Mouse (Mus musculus): ENCODE measurements at regions not wholly inside any gene's neighbourhood (a gene's known extent, or its start where the extent isn't known, plus 50 kb on each side); places are given as distances from the start of the nearest gene placed in this dataset.

DNA sequence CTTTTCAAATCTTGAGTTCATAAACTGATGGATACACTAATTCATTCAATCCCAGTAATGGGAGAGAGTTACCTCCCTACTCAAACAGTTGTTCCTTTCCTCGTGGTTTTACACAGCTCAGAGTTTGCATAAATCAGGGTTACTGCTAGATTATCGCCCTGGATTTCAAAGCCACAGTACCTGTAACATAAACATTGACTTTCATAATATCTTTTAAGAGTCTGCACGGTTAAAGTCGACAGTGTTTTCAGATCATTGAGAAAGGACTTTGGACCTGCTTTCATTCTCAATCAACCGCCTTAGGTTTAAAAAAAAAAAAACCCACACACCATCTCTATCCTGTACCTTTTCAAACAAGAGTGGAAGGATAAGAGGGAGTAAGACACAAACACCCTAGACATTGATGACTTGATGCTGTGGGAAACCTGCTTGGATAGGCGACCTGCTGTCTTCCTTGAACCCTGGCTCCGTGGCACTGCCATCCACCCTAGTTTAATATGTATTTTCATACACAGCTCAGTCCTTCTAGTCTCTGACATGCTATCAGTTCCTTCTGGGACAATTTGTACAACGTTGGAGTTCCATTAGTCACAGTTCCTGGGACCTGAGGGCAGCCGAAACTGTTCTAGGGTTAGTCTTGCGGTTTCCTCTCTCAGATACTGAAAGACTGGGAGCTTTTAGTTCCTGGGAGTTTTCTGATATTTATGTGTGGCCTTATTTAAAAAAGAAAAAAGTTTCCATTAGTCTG, 179.3 kb downstream of the Rnf152 start:
- DNase-seq (ENCODE audit: low spot score), result no peak
- no peak overlapping the region for H3K4me2 ChIP-seq (ENCODE audit: low read depth, severe bottlenecking)
- no peak overlapping the region for H3K27ac ChIP-seq (replicated peaks; ENCODE audit: low read depth, low read length)
- ATAC-seq (ENCODE audit: insufficient number of reproducible peaks, low FRiP score, low TSS enrichment, low read depth), result no peak
- peaks cover 7% of the 10 kb centered on the region for H3K4me1 ChIP-seq (ENCODE audit: control insufficient read depth, insufficient read depth, low read length)
- H3K4me3 ChIP-seq (ENCODE audit: low read depth, low read length), result no peak overlapping the region
- no peaks in the 10 kb centered on the region for H3K9me3 ChIP-seq (ENCODE audit: control insufficient read depth, low read length)
- H3K9ac ChIP-seq (ENCODE audit: low read length), result no peak overlapping the region
- WGBS, result 81% methylated on average over 10 of the region's 10 CpGs
- no peaks in the 10 kb centered on the region for H3K27me3 ChIP-seq (ENCODE audit: control insufficient read depth, insufficient read depth, low read length)
- no peaks in the 10 kb centered on the region for H3K36me3 ChIP-seq (ENCODE audit: control insufficient read depth, insufficient read depth, low read length)

DNA sequence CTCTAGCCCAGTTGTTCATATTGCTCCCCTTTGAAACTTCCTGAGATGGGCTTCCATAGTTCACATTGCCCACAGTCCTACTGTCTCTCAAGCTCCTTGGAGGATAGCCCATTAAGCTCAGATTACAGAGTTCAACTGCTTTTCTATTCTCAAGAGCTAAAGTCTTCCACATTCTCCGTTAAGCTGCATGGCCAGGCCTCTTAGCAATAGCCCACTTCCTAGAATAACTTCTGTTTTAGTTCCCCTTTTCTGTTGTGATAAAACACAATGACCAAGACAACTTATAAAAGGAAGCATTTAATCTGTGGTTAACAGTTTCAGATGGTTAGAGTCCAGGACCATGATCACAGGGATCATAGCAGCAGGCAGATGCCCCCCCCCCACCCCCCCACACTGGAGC, 185.5 kb downstream of the Rnf152 start:
- H3K27ac ChIP-seq (replicated peaks; ENCODE audit: low read depth, low read length), result no peak overlapping the region
- no peak for ATAC-seq (ENCODE audit: insufficient number of reproducible peaks, low FRiP score, low TSS enrichment, low read depth)
- 88% methylated on average over 1 of the region's 1 CpGs for WGBS

DNA sequence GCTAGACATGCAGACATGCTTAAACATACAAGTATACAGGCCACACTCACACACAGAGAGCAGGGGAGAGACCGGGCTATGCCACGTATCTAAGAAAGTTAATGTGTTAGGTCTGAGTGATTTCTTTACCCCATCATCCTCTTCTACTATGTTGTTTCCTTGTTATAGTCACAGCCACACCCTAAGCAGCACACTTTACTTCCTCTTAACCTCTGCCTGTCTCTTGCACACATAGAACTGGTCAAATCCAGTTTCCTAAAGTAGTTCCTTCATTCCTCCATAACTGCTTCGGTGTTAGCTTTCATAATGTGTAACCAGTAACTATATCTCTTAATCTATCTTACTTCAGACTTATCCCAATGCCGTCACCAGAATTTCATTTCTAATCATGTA, 186.4 kb downstream of the Rnf152 start:
- 94% methylated on average over 4 of the region's 4 CpGs for WGBS
- Histone ChIP-seq H3K9ac (ENCODE audit: low read length) (no peak overlapping the region), H3K4me1 (ENCODE audit: control insufficient read depth, insufficient read depth, low read length) (no peaks in the 10 kb centered on the region), H3K36me3 (ENCODE audit: control insufficient read depth, insufficient read depth, low read length) (no peaks in the 10 kb centered on the region), H3K27me3 (ENCODE audit: control insufficient read depth, insufficient read depth, low read length) (no peaks in the 10 kb centered on the region), H3K27ac (replicated peaks; ENCODE audit: low read depth, low read length) (no peak overlapping the region), H3K9me3 (ENCODE audit: control insufficient read depth, low read length) (no peaks in the 10 kb centered on the region), H3K4me3 (ENCODE audit: low read depth, low read length) (no peak overlapping the region), H3K4me2 (ENCODE audit: low read depth, severe bottlenecking) (no peak overlapping the region)
- ATAC-seq (ENCODE audit: insufficient number of reproducible peaks, low FRiP score, low TSS enrichment, low read depth) (no peak), DNase-seq (ENCODE audit: low spot score) (no peak)

More for the DNA sequence above, 185.5 kb downstream of the Rnf152 start:
- Histone ChIP-seq H3K9ac (ENCODE audit: low read length) (no peak overlapping the region), H3K27me3 (ENCODE audit: control insufficient read depth, insufficient read depth, low read length) (no peaks in the 10 kb centered on the region), H3K4me1 (ENCODE audit: control insufficient read depth, insufficient read depth, low read length) (no peaks in the 10 kb centered on the region), H3K4me3 (ENCODE audit: low read depth, low read length) (no peak overlapping the region), H3K36me3 (ENCODE audit: control insufficient read depth, insufficient read depth, low read length) (no peaks in the 10 kb centered on the region), H3K9me3 (ENCODE audit: control insufficient read depth, low read length) (no peaks in the 10 kb centered on the region), H3K4me2 (ENCODE audit: low read depth, severe bottlenecking) (no peak overlapping the region)
- no peak for DNase-seq (ENCODE audit: low spot score)

DNA sequence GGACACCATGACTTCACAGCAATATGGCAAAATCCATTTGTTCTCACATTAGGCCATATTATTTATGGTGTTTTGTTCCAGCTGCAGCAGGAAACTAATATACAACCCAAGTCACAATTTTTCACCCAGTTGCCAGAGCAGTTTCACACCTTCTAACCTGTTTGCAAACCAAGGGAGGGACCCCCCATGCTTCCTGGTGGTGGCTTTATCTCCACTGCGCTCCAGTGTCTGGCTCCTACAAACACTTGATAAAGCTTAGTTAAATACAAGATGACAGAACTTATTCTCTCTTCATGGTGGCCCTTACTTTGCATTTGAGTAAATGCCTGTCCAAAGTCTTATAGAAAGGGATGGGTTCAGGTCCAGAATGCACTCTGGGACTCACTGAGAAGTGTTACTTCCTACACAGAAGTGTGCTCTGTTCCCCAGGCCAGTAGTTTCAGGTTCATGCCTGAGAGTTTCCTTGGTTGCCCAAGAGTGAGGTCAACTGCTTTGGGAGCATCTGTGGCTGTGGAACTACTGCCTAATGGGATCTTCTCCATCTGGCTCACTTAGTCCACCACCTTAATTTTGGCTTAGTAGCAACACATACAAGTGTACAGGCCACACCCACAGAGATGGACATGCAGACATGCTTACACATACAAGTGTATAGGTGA, 186.9 kb downstream of the Rnf152 start:
- ATAC-seq (ENCODE audit: insufficient number of reproducible peaks, low FRiP score, low TSS enrichment, low read depth) (no peak), DNase-seq (ENCODE audit: low spot score) (no peak)
- H3K27me3 ChIP-seq (ENCODE audit: control insufficient read depth, insufficient read depth, low read length), result no peaks in the 10 kb centered on the region
- H3K9me3 ChIP-seq (ENCODE audit: control insufficient read depth, low read length), result no peaks in the 10 kb centered on the region
- 89% methylated on average over 1 of the region's 1 CpGs for WGBS
- H3K36me3 ChIP-seq (ENCODE audit: control insufficient read depth, insufficient read depth, low read length), result no peaks in the 10 kb centered on the region
- H3K27ac ChIP-seq (replicated peaks; ENCODE audit: low read depth, low read length), result no peak overlapping the region
- H3K4me3 ChIP-seq (ENCODE audit: low read depth, low read length), result no peak overlapping the region
- H3K4me2 ChIP-seq (ENCODE audit: low read depth, severe bottlenecking), result no peak overlapping the region
- no peaks in the 10 kb centered on the region for H3K4me1 ChIP-seq (ENCODE audit: control insufficient read depth, insufficient read depth, low read length)
- no peak overlapping the region for H3K9ac ChIP-seq (ENCODE audit: low read length)

DNA sequence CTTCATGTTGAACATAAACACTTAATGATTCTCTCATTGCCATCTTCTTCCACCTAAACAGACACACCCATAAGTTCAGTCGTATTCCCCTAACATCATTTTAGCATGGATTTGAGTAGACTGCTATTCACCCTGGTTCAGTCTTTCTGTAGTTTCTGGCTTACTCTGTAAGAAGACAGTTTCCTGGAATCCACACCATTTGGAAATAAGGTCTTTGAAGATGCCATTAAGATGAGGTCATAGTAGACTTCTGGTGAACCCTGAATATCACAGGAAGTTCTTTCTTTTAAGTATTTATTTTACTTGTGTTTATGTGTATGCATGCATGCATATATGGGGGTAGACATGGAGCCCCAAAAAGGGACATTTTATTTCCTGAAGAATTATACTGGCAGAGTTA, 187.7 kb downstream of the Rnf152 start:
- H3K9me3 ChIP-seq (ENCODE audit: control insufficient read depth, low read length), result no peaks in the 10 kb centered on the region
- no peak for ATAC-seq (ENCODE audit: insufficient number of reproducible peaks, low FRiP score, low TSS enrichment, low read depth)
- WGBS, result 94% methylated on average over 1 of the region's 1 CpGs
- no peaks in the 10 kb centered on the region for H3K4me1 ChIP-seq (ENCODE audit: control insufficient read depth, insufficient read depth, low read length)
- H3K4me2 ChIP-seq (ENCODE audit: low read depth, severe bottlenecking), result no peak overlapping the region
- H3K4me3 ChIP-seq (ENCODE audit: low read depth, low read length), result no peak overlapping the region
- H3K36me3 ChIP-seq (ENCODE audit: control insufficient read depth, insufficient read depth, low read length), result no peaks in the 10 kb centered on the region
- no peak overlapping the region for H3K9ac ChIP-seq (ENCODE audit: low read length)
- DNase-seq (ENCODE audit: low spot score), result no peak
- no peak overlapping the region for H3K27ac ChIP-seq (replicated peaks; ENCODE audit: low read depth, low read length)
- no peaks in the 10 kb centered on the region for H3K27me3 ChIP-seq (ENCODE audit: control insufficient read depth, insufficient read depth, low read length)

DNA sequence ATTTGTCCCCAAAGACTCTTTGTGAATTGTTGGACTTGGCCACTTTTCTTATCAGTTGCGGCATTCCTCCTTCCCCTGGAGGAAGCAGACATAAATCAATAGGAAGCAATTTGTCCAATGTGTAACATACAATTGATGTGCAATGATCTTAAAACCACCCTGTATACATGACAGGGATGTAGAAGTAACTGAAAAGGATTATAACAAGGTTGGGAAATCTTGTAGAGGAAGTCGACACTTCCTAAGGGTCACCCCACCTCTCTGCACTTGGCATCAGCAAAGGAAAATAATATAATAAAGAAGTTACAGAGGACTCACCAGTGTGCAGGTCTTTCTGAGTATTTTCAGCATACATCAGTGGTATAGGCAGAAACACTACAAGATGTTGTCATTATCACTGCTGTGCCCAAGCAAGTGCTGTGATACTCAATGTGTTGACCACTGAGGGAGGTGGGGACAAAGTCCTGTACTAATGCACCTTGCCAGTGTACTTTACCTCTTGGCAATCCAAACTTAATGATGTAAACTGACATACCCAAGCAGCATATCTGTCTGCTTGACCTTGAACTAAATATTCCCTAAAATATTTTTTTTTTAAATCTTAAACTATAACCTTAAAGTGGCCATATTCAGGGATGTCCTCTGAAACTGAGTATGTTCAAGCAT, 198.9 kb downstream of the Rnf152 start:
- Histone ChIP-seq H3K9ac (ENCODE audit: low read length) (no peak overlapping the region), H3K4me3 (ENCODE audit: low read depth, low read length) (no peak overlapping the region), H3K27me3 (ENCODE audit: control insufficient read depth, insufficient read depth, low read length) (no peaks in the 10 kb centered on the region), H3K4me2 (ENCODE audit: low read depth, severe bottlenecking) (no peak overlapping the region), H3K36me3 (ENCODE audit: control insufficient read depth, insufficient read depth, low read length) (no peaks in the 10 kb centered on the region), H3K4me1 (ENCODE audit: control insufficient read depth, insufficient read depth, low read length) (no peaks in the 10 kb centered on the region), H3K27ac (replicated peaks; ENCODE audit: low read depth, low read length) (no peak overlapping the region), H3K9me3 (ENCODE audit: control insufficient read depth, low read length) (no peaks in the 10 kb centered on the region)
- WGBS, result 81% methylated on average over 2 of the region's 2 CpGs
- ATAC-seq (ENCODE audit: insufficient number of reproducible peaks, low FRiP score, low TSS enrichment, low read depth) (no peak), DNase-seq (ENCODE audit: low spot score) (no peak)

DNA sequence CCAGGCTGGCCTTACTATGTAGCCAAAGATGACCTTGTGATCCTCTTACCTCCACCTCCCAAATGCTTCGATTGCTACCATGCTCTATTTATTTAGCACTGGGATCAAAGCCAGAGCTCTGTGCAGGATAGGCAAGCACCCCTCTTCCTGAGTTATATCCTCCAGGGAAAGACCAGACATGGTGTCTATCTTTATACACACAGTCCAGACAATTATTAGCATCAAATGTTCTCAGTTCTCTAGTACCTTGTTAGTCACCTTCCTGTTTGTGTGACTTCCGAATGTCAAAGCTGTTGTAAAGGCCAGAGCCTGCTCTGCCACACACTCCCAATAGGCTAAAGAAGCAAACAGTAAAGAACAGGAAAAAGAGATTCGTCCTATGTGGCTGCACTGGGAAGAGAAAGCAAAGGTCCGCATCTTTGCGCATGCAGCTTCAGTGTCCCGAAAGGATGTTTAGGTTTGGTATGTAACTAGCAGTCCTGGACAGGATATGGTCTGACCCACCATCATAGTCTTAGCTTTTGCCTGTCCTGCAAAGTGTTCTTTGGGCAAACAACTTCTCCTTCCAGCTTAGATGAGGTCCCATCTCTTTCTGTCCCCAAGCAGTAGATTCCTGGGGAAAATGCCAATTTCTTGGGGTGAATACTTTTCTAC, 204.2 kb downstream of the Rnf152 start:
- no peak overlapping the region for H3K4me2 ChIP-seq (ENCODE audit: low read depth, severe bottlenecking)
- no peaks in the 10 kb centered on the region for H3K9me3 ChIP-seq (ENCODE audit: control insufficient read depth, low read length)
- H3K36me3 ChIP-seq (ENCODE audit: control insufficient read depth, insufficient read depth, low read length), result no peaks in the 10 kb centered on the region
- no peaks in the 10 kb centered on the region for H3K4me1 ChIP-seq (ENCODE audit: control insufficient read depth, insufficient read depth, low read length)
- H3K27ac ChIP-seq (replicated peaks; ENCODE audit: low read depth, low read length), result no peak overlapping the region
- DNase-seq (ENCODE audit: low spot score) (no peak), ATAC-seq (ENCODE audit: insufficient number of reproducible peaks, low FRiP score, low TSS enrichment, low read depth) (no peak)
- H3K4me3 ChIP-seq (ENCODE audit: low read depth, low read length), result no peak overlapping the region
- H3K9ac ChIP-seq (ENCODE audit: low read length), result no peak overlapping the region
- WGBS, result 85% methylated on average over 6 of the region's 6 CpGs
- no peaks in the 10 kb centered on the region for H3K27me3 ChIP-seq (ENCODE audit: control insufficient read depth, insufficient read depth, low read length)

DNA sequence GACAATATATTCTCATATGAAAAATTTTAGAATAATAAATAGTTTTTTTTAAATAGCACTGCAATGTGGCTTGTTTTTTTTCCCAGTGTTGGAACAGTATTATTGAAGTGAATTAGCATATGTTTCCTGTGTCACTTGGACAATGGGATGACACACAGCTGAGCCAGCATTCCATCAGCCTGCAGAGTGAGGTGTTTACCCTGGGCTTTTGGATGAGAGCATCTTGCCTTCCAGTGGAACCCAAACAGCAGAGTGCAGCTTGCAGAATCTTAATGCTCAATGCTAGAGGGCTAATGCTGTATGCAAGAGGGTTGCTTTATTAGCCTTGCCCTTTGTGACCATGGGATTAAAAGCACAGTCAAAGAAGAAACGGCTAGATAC, 205.1 kb downstream of the Rnf152 start:
- Histone ChIP-seq H3K36me3 (ENCODE audit: control insufficient read depth, insufficient read depth, low read length) (no peaks in the 10 kb centered on the region), H3K9ac (ENCODE audit: low read length) (no peak overlapping the region), H3K27ac (replicated peaks; ENCODE audit: low read depth, low read length) (no peak overlapping the region), H3K27me3 (ENCODE audit: control insufficient read depth, insufficient read depth, low read length) (no peaks in the 10 kb centered on the region), H3K4me2 (ENCODE audit: low read depth, severe bottlenecking) (no peak overlapping the region), H3K4me3 (ENCODE audit: low read depth, low read length) (no peak overlapping the region), H3K9me3 (ENCODE audit: control insufficient read depth, low read length) (no peaks in the 10 kb centered on the region), H3K4me1 (ENCODE audit: control insufficient read depth, insufficient read depth, low read length) (no peaks in the 10 kb centered on the region)
- DNase-seq (ENCODE audit: low spot score) (no peak), ATAC-seq (ENCODE audit: insufficient number of reproducible peaks, low FRiP score, low TSS enrichment, low read depth) (no peak)
- WGBS, result 84% methylated on average over 1 of the region's 1 CpGs
